Mouse (Mus musculus) neural tube, embryonic 15.5 days (tissue): Measurements from ENCODE around the gene Tacr1. TPM values are rescaled to one million over a fixed set of nuclear protein-coding genes. Genes with fewer than 3 reads are reported as not detected.
"Not testable (repeated sequence)": the region's sequence is repeated elsewhere in the genome, so short reads cannot be mapped to it uniquely, and the experiment has no call there.

Experiments
- ATAC-seq: fragments of 200-750 bp; cut with Nextera tagmentation; 2 replicates; pipeline ENCODE4 v1.8.0; 2017; ENCODE audit warnings: mild to moderate bottlenecking, moderate TSS enrichment, moderate library complexity; ENCODE audit not compliant: low FRiP score
- H3K27ac ChIP-seq: fragments of 300-500 bp; sonication (generic); replicated peaks from 2 replicates; pipeline ENCODE4 v1.5.1; 2015; ENCODE audit warnings: mild to moderate bottlenecking, inconsistent platforms
- H3K27me3 ChIP-seq: fragments of 300-500 bp; sonication (generic); replicated peaks from 2 replicates; pipeline ENCODE4 v1.6.1; 2015; ENCODE audit warnings: inconsistent platforms
- H3K36me3 ChIP-seq: fragments of 300-500 bp; sonication (generic); 2 replicates; pipeline ENCODE4 v1.6.1; 2015; ENCODE audit warnings: inconsistent platforms
- H3K4me1 ChIP-seq: fragments of 300-500 bp; sonication (generic); 2 replicates; pipeline ENCODE4 v1.6.1; 2015; ENCODE audit warnings: inconsistent platforms
- H3K4me2 ChIP-seq: fragments of 300-500 bp; sonication (generic); 2 replicates; pipeline ENCODE4 v1.6.1; 2015; ENCODE audit warnings: inconsistent platforms, mild to moderate bottlenecking, moderate library complexity
- H3K4me3 ChIP-seq: fragments of 300-500 bp; sonication (generic); replicated peaks from 2 replicates; pipeline ENCODE4 v1.5.1; 2015; ENCODE audit warnings: mild to moderate bottlenecking, inconsistent platforms
- H3K9ac ChIP-seq: fragments of 300-500 bp; sonication (generic); replicated peaks from 2 replicates; pipeline ENCODE4 v1.6.1; 2015; ENCODE audit warnings: mild to moderate bottlenecking, inconsistent platforms
- H3K9me3 ChIP-seq: fragments of 300-500 bp; sonication (generic); replicated peaks from 2 replicates; pipeline ENCODE4 v1.6.1; 2016; ENCODE audit warnings: inconsistent platforms
- WGBS: fragments of 180-500 bp; shearing (Covaris S2); methylation state at CpG from one replicate; pipeline ENCODE4 v1.1.7; 2015; ENCODE audit warnings: mixed read lengths; 5-methylcytosine and 5-hydroxymethylcytosine counted together
- polyA plus RNA-seq: library from polyadenylated mRNA; unstranded; fragments of >200 nt; fragmentation: Nextera tagmentation; extraction: Ambion mirVana; gene quantifications from 2 replicates; pipeline ENCODE4 v1.2.1, GENCODE M21; 2015

Gene Tacr1
- 6.1 and 6.4 TPM in 2 replicates for polyA plus RNA-seq

GRCm38 (mm10) chr6:82401595-82402451 is at the start of gene Tacr1:
TSS of gene Tacr1 (plus strand) at chr6:82402334.
- Histone ChIP-seq H3K4me1 (peaks cover 27% of the 10 kb centered on the region), H3K27ac (peak within 1 kb of the TSS; percentile 64), H3K36me3 (no peaks in the 10 kb centered on the region), H3K9me3 (no peaks in the 10 kb centered on the region), H3K4me2 (peak within 1 kb of the TSS; percentile 71), H3K27me3 (peaks cover 16% of the 10 kb centered on the region; the same call in 1 of the 2 replicates), H3K4me3 (peak within 1 kb of the TSS; percentile 43), H3K9ac (peak within 1 kb of the TSS; percentile 38)
- WGBS = under 1% methylated on average over 28 of the region's 28 CpGs
- peak; percentile 92 for ATAC-seq

GRCm38 (mm10) chr6:82376144-82376543 is 26.0 kb upstream of the Tacr1 start:
- Histone ChIP-seq H3K4me1 (no peaks in the 10 kb centered on the region), H3K9me3 (no peaks in the 10 kb centered on the region), H3K4me3 (no peak overlapping the region), H3K9ac (no peak overlapping the region), H3K27ac (no peak overlapping the region), H3K27me3 (no peaks in the 10 kb centered on the region), H3K36me3 (no peaks in the 10 kb centered on the region), H3K4me2 (no peak overlapping the region)
- no peak for ATAC-seq
- WGBS = 89% methylated on average over 3 of the region's 3 CpGs

GRCm38 (mm10) chr6:82383556-82383955 is 18.6 kb upstream of the Tacr1 start:
- no peaks in the 10 kb centered on the region for H3K27me3 ChIP-seq
- no peak for ATAC-seq
- no peak overlapping the region for H3K27ac ChIP-seq
- no peak overlapping the region for H3K4me2 ChIP-seq
- no peaks in the 10 kb centered on the region for H3K4me1 ChIP-seq
- H3K9ac ChIP-seq = no peak overlapping the region
- H3K9me3 ChIP-seq = no peaks in the 10 kb centered on the region; the same call in 1 of the 2 replicates
- H3K36me3 ChIP-seq = no peaks in the 10 kb centered on the region
- H3K4me3 ChIP-seq = no peak overlapping the region
- WGBS = 92% methylated on average over 5 of the region's 5 CpGs

- WGBS = 2% methylated on average over 34 of the region's 34 CpGs
- H3K4me3 ChIP-seq = peak overlapping the region; percentile 43
- H3K9me3 ChIP-seq = no peaks in the 10 kb centered on the region
- H3K36me3 ChIP-seq = no peaks in the 10 kb centered on the region
- H3K4me1 ChIP-seq = peaks cover 27% of the 10 kb centered on the region
- peak overlapping the region; percentile 71 for H3K4me2 ChIP-seq
- H3K27me3 ChIP-seq = peaks cover 16% of the 10 kb centered on the region; the same call in 1 of the 2 replicates
- H3K9ac ChIP-seq = peak overlapping the region; percentile 38
- H3K27ac ChIP-seq = peak overlapping the region; percentile 64
- ATAC-seq = peak; percentile 72
Observed at GRCm38 (mm10) chr6:82402501-82403495, 664 bp downstream of the Tacr1 start.

GRCm38 (mm10) chr6:82418367-82418766 is 16.2 kb downstream of the Tacr1 start:
- no peak for ATAC-seq
- 67% methylated on average over 6 of the region's 6 CpGs for WGBS
- H3K4me2 ChIP-seq = no peak overlapping the region
- H3K4me3 ChIP-seq = no peak overlapping the region
- no peaks in the 10 kb centered on the region for H3K9me3 ChIP-seq
- no peaks in the 10 kb centered on the region for H3K27me3 ChIP-seq
- no peaks in the 10 kb centered on the region for H3K36me3 ChIP-seq
- peaks cover 5% of the 10 kb centered on the region; the same call in 1 of the 2 replicates for H3K4me1 ChIP-seq
- no peak overlapping the region for H3K27ac ChIP-seq
- H3K9ac ChIP-seq = no peak overlapping the region

GRCm38 (mm10) chr6:82420222-82420621 is 18.1 kb downstream of the Tacr1 start:
- Histone ChIP-seq H3K27ac (no peak overlapping the region), H3K4me3 (no peak overlapping the region), H3K4me1 (peaks cover 5% of the 10 kb centered on the region; the same call in 1 of the 2 replicates), H3K9ac (no peak overlapping the region), H3K36me3 (no peaks in the 10 kb centered on the region), H3K4me2 (no peak overlapping the region), H3K9me3 (no peaks in the 10 kb centered on the region), H3K27me3 (no peaks in the 10 kb centered on the region)
- 24% methylated on average over 4 of the region's 4 CpGs for WGBS
- ATAC-seq = 0 out of 2 replicates have a peak, but pooled peaks have one; percentile 14

- H3K4me2 ChIP-seq = no peak overlapping the region
- no peaks in the 10 kb centered on the region for H3K36me3 ChIP-seq
- no peaks in the 10 kb centered on the region for H3K4me1 ChIP-seq
- WGBS = 52% methylated on average over 6 of the region's 6 CpGs
- no peaks in the 10 kb centered on the region for H3K27me3 ChIP-seq
- H3K27ac ChIP-seq = no peak overlapping the region
- H3K9me3 ChIP-seq = no peaks in the 10 kb centered on the region
- ATAC-seq = no peak
- no peak overlapping the region for H3K4me3 ChIP-seq
- no peak overlapping the region for H3K9ac ChIP-seq
Observed at GRCm38 (mm10) chr6:82428890-82429289, 26.8 kb downstream of the Tacr1 start.

- Histone ChIP-seq H3K9me3 (no peaks in the 10 kb centered on the region), H3K4me1 (no peaks in the 10 kb centered on the region), H3K27me3 (no peaks in the 10 kb centered on the region), H3K9ac (no peak overlapping the region), H3K27ac (no peak overlapping the region), H3K4me3 (no peak overlapping the region), H3K36me3 (no peaks in the 10 kb centered on the region), H3K4me2 (no peak overlapping the region)
- ATAC-seq = no peak
- WGBS = 61% methylated on average over 6 of the region's 6 CpGs
Observed at GRCm38 (mm10) chr6:82429766-82430165, 27.6 kb downstream of the Tacr1 start.

GRCm38 (mm10) chr6:82437174-82437573 is 35.0 kb downstream of the Tacr1 start:
- Histone ChIP-seq H3K9ac (no peak overlapping the region), H3K27ac (no peak overlapping the region), H3K27me3 (no peaks in the 10 kb centered on the region), H3K4me1 (no peaks in the 10 kb centered on the region), H3K4me3 (no peak overlapping the region), H3K36me3 (no peaks in the 10 kb centered on the region), H3K9me3 (no peaks in the 10 kb centered on the region), H3K4me2 (no peak overlapping the region)
- ATAC-seq = no peak
- WGBS = 67% methylated on average over 4 of the region's 4 CpGs

GRCm38 (mm10) chr6:82452206-82453095 is 50.3 kb downstream of the Tacr1 start:
- peak; percentile 81 for ATAC-seq
- not testable (repeated sequence) for H3K36me3 ChIP-seq, H3K4me3 ChIP-seq, H3K9me3 ChIP-seq, H3K4me2 ChIP-seq, H3K27me3 ChIP-seq, H3K4me1 ChIP-seq, H3K9ac ChIP-seq
- peak overlapping the region; percentile 51; the same call in 1 of the 2 replicates for H3K27ac ChIP-seq
- WGBS = 49% methylated on average over 8 of the region's 8 CpGs

- Histone ChIP-seq H3K27me3 (no peaks in the 10 kb centered on the region), H3K27ac (no peak overlapping the region), H3K4me2 (no peak overlapping the region), H3K36me3 (no peaks in the 10 kb centered on the region), H3K9me3 (no peaks in the 10 kb centered on the region), H3K4me3 (no peak overlapping the region), H3K9ac (no peak overlapping the region), H3K4me1 (peaks cover 4% of the 10 kb centered on the region; the same call in 1 of the 2 replicates)
- WGBS = 63% methylated on average over 3 of the region's 3 CpGs
- ATAC-seq = no peak
Observed at GRCm38 (mm10) chr6:82455245-82455644, 53.1 kb downstream of the Tacr1 start.
